Mouse (Mus musculus) hindbrain, embryonic 11.5 days (tissue): ENCODE measurements around the gene Crkl. TPM values are rescaled to one million over a fixed set of nuclear protein-coding genes. Genes with fewer than 3 reads are reported as not detected.
"Not testable (repeated sequence)": the region's sequence is repeated elsewhere in the genome, so short reads cannot be mapped to it uniquely, and the experiment has no call there.

ENCODE experiments used
- ATAC-seq: fragments of 200-750 bp; cut with Nextera tagmentation; 2 replicates; pipeline ENCODE4 v1.8.0; 2017; ENCODE audit warnings: mild to moderate bottlenecking, moderate TSS enrichment, moderate library complexity; ENCODE audit not compliant: low FRiP score
- DNase-seq: peaks from one replicate; pipeline ENCODE4 v3.0.0-alpha.2; 2015; ENCODE audit warnings: low spot score
- H3K27ac ChIP-seq: fragments of 300-500 bp; sonication (generic); 2 replicates; pipeline ENCODE4 v1.5.1; 2014; ENCODE audit warnings: mild to moderate bottlenecking, low read depth, low read length
- H3K27me3 ChIP-seq: fragments of 300-500 bp; sonication (generic); 2 replicates; pipeline ENCODE4 v1.6.1; 2014; ENCODE audit warnings: mild to moderate bottlenecking, low read length, moderate library complexity, mixed read lengths; ENCODE audit not compliant: control insufficient read depth, insufficient read depth
- H3K36me3 ChIP-seq: fragments of 300-500 bp; sonication (generic); 2 replicates; pipeline ENCODE4 v1.6.1; 2014; ENCODE audit warnings: mild to moderate bottlenecking, low read length, moderate library complexity, mixed read lengths; ENCODE audit not compliant: control insufficient read depth, insufficient read depth
- H3K4me1 ChIP-seq: fragments of 300-500 bp; sonication (generic); replicated peaks from 2 replicates; pipeline ENCODE4 v1.6.1; 2014; ENCODE audit warnings: low read length, mixed read lengths; ENCODE audit not compliant: control insufficient read depth, insufficient read depth
- H3K4me2 ChIP-seq: fragments of 300-500 bp; sonication (generic); replicated peaks from 2 replicates; pipeline ENCODE4 v1.6.1; 2014; ENCODE audit warnings: mild to moderate bottlenecking, low read depth, low read length
- H3K4me3 ChIP-seq: fragments of 300-500 bp; sonication (generic); 2 replicates; pipeline ENCODE4 v1.5.1; 2014; ENCODE audit warnings: low read depth, low read length
- H3K9ac ChIP-seq: fragments of 300-500 bp; sonication (generic); 2 replicates; pipeline ENCODE4 v1.6.1; 2014; ENCODE audit warnings: low read depth, low read length
- H3K9me3 ChIP-seq: fragments of 300-500 bp; sonication (generic); 2 replicates; pipeline ENCODE4 v1.6.1; 2016; ENCODE audit warnings: low read length; ENCODE audit not compliant: control insufficient read depth
- WGBS: fragments of 180-500 bp; shearing (Covaris S2); extraction: QIAGEN DNeasy Blood & Tissue Kit; methylation state at CpG from one replicate; pipeline ENCODE4 v1.1.7; 2014; 5-methylcytosine and 5-hydroxymethylcytosine counted together
- polyA plus RNA-seq: library from polyadenylated mRNA; unstranded; fragments of >200 nt; fragmentation: Nextera tagmentation; extraction: Ambion mirVana; gene quantifications from 2 replicates; pipeline ENCODE4 v1.2.1, GENCODE M21; 2014

Gene Crkl
- polyA plus RNA-seq, 1 experiment from 2014 or later: 79.1 TPM

GRCm38 (mm10) chr16:17491896-17492561 is 40.2 kb downstream of the Crkl start:
- no peak overlapping the region for H3K4me3 ChIP-seq
- H3K9ac ChIP-seq: no peak overlapping the region
- 70% methylated on average over 5 of the region's 5 CpGs for WGBS
- H3K36me3 ChIP-seq: no peaks in the 10 kb centered on the region
- ATAC-seq (no peak), DNase-seq (no peak)
- 0 out of 2 replicates have a peak, but pooled peaks cover 2% of the 10 kb centered on the region for H3K4me1 ChIP-seq
- H3K27ac ChIP-seq: no peak overlapping the region
- H3K27me3 ChIP-seq: peaks cover 10% of the 10 kb centered on the region
- H3K9me3 ChIP-seq: no peaks in the 10 kb centered on the region
- no peak overlapping the region for H3K4me2 ChIP-seq

DNA sequence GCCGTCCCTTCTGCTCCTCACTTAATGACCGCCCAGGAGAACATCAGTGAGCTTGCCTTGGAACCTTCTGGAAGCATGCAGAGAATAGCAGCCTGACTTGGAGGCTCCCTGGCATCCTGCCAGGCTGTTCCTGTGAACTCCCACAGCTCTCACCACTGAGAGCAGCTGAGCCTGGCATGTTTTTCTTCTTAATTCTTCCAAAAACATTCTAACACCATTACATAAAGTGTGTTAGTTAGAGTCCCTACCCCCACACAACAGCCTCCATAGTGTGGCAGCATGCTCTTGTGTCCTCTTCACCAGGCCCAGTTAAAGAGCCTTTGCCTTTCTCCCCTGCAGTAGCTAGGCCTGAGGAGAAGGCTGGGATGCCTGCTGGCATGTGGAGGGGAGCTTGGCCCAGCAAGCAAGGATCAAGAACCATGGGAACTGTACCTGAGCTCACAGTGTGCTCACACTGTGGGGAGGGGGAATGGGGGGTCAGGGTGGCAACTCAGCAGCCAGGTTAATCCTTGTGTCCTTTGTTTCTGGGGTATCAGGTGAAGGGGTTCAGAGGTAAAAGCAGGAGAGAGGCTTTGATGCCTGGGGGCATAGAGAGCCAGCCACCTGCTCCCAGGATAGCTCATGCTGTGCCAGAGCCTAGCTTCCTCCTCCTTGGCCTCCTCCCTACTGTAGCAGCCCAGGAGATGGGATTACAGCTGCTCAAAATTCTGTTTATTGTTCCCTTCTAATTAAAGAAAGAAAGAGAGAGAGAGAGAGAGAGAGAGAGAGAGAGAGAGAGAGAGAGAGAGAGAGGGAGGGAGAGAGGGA is 44.9 kb downstream of the Crkl start:
- no peak overlapping the region for H3K4me3 ChIP-seq
- no peaks in the 10 kb centered on the region for H3K27me3 ChIP-seq
- no peaks in the 10 kb centered on the region for H3K9me3 ChIP-seq
- no peaks in the 10 kb centered on the region for H3K4me1 ChIP-seq
- no peak overlapping the region for H3K27ac ChIP-seq
- WGBS: 68% methylated on average over 2 of the region's 2 CpGs
- H3K9ac ChIP-seq: no peak overlapping the region
- DNase-seq: no peak
- H3K36me3 ChIP-seq: no peaks in the 10 kb centered on the region
- no peak for ATAC-seq
- H3K4me2 ChIP-seq: no peak overlapping the region

- H3K27ac ChIP-seq: no peak overlapping the region
- H3K4me3 ChIP-seq: no peak overlapping the region
- H3K9ac ChIP-seq: no peak overlapping the region
- WGBS: 14% methylated on average over 9 of the region's 10 CpGs
- no peaks in the 10 kb centered on the region for H3K27me3 ChIP-seq
- DNase-seq (peak; percentile 67), ATAC-seq (peak; percentile 84)
- no peaks in the 10 kb centered on the region for H3K4me1 ChIP-seq
- no peaks in the 10 kb centered on the region for H3K9me3 ChIP-seq
- H3K4me2 ChIP-seq: no peak overlapping the region
- no peaks in the 10 kb centered on the region for H3K36me3 ChIP-seq
These were observed 47.6 kb downstream of the Crkl start for GRCm38 (mm10) chr16:17499249-17499883.

- Histone ChIP-seq H3K4me1 (no peaks in the 10 kb centered on the region), H3K9ac (no peak overlapping the region), H3K27me3 (no peaks in the 10 kb centered on the region), H3K4me2 (no peak overlapping the region), H3K9me3 (no peaks in the 10 kb centered on the region), H3K27ac (no peak overlapping the region), H3K36me3 (no peaks in the 10 kb centered on the region), H3K4me3 (no peak overlapping the region)
- WGBS: 84% methylated on average over 4 of the region's 4 CpGs
- ATAC-seq (no peak), DNase-seq (no peak)
These were observed 50.9 kb downstream of the Crkl start for GRCm38 (mm10) chr16:17502681-17503080.

DNA sequence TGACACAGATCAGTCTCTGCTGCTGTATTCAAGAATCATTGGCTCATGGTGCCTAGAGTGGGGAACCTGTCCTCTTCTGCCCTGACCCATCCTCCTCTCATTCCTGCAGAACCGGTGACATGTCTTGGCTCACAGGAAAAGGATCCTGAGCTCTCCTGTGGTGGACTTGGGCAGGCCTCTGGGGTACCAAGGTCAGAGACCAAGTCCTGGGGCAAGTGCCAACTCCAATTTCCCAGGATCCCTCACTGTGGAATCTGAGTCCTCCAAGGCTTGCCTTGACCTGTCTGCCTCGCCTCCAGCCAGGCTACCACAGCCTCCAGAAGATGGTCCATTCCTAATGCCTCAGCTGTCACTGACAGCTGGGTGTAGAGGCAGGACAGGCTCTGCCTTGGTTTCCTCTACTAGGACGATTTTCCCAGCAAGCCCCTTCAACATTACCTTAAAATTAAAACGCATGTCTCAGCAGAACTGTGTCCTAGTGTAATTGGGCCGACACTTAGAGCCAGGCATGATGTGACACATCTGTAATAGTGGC is 55.3 kb downstream of the Crkl start:
- Histone ChIP-seq H3K27me3 (no peaks in the 10 kb centered on the region), H3K4me2 (no peak overlapping the region), H3K27ac (no peak overlapping the region), H3K9me3 (no peaks in the 10 kb centered on the region), H3K4me3 (no peak overlapping the region), H3K4me1 (no peaks in the 10 kb centered on the region), H3K9ac (no peak overlapping the region), H3K36me3 (no peaks in the 10 kb centered on the region)
- ATAC-seq (no peak), DNase-seq (no peak)
- 80% methylated on average over 5 of the region's 5 CpGs for WGBS

- peak overlapping the region; percentile 67 for H3K27ac ChIP-seq
- H3K4me1 ChIP-seq, H3K9me3 ChIP-seq, H3K27me3 ChIP-seq, H3K36me3 ChIP-seq: not testable (repeated sequence)
- peak overlapping the region; percentile 78 for H3K4me3 ChIP-seq
- 48% methylated on average over 2 of the region's 3 CpGs for WGBS
- DNase-seq: peak; percentile 25
- H3K4me2 ChIP-seq: peak overlapping the region; percentile 67
- H3K9ac ChIP-seq: peak overlapping the region; percentile 89
- peak; percentile 2; the same call in 1 of the 2 replicates for ATAC-seq
These were observed 56.2 kb downstream of the Crkl start for GRCm38 (mm10) chr16:17508031-17508430.

- Histone ChIP-seq H3K36me3 (no peaks in the 10 kb centered on the region), H3K4me1 (no peaks in the 10 kb centered on the region), H3K4me2 (peak within 1 kb of the TSS; percentile 67), H3K27me3 (no peaks in the 10 kb centered on the region), H3K9me3 (no peaks in the 10 kb centered on the region), H3K27ac (peak within 1 kb of the TSS; percentile 67), H3K4me3 (peak within 1 kb of the TSS; percentile 78), H3K9ac (peak within 1 kb of the TSS; percentile 89)
- DNase-seq (peak; percentile 94), ATAC-seq (peak; percentile 97)
- WGBS: 1% methylated on average over 50 of the region's 50 CpGs
These were observed 56.9 kb downstream of the Crkl start, which contains the start of gene Lztr1 for GRCm38 (mm10) chr16:17508546-17509239. Gene Lztr1 (plus strand): TSS chr16:17508688.

- peak overlapping the region; percentile 89 for H3K9ac ChIP-seq
- WGBS: 13% methylated on average over 9 of the region's 9 CpGs
- H3K36me3 ChIP-seq: no peaks in the 10 kb centered on the region
- no peaks in the 10 kb centered on the region for H3K9me3 ChIP-seq
- no peaks in the 10 kb centered on the region for H3K27me3 ChIP-seq
- 0 out of 2 replicates have a peak overlapping the region, but pooled peaks have one; percentile 67 for H3K27ac ChIP-seq
- H3K4me1 ChIP-seq: no peaks in the 10 kb centered on the region
- ATAC-seq (no peak; the same call in none of the 2 replicates), DNase-seq (no peak)
- H3K4me2 ChIP-seq: peak overlapping the region; percentile 67
- H3K4me3 ChIP-seq: peak overlapping the region; percentile 78
These were observed 57.4 kb downstream of the Crkl start for GRCm38 (mm10) chr16:17509240-17509597.
